Mouse (Mus musculus): Measurements from ENCODE around the gene Olfr549.
A peak's percentile ranks its signal among the peaks of the same experiment; 100 is the strongest.

The Olfr549 gene

GRCm38 (mm10) chr7:102549570-102549969 is at the start of gene Olfr549:
Gene Olfr549, plus strand, starts transcription at chr7:102549870.
- DNase-seq: no peak

- no peak for DNase-seq
Observed at GRCm38 (mm10) chr7:102501986-102502385, 47.7 kb upstream of the Olfr549 start.

- peak; percentile 86 for DNase-seq
Observed at GRCm38 (mm10) chr7:102506848-102507247, 42.8 kb upstream of the Olfr549 start.

- no peak for DNase-seq
Observed at GRCm38 (mm10) chr7:102508066-102508465, 41.6 kb upstream of the Olfr549 start.

GRCm38 (mm10) chr7:102508666-102509065 is 41.0 kb upstream of the Olfr549 start:
- DNase-seq: no peak

GRCm38 (mm10) chr7:102509726-102510125 is 39.9 kb upstream of the Olfr549 start:
- DNase-seq: no peak

- DNase-seq: no peak
Observed at GRCm38 (mm10) chr7:102511927-102512326, 37.7 kb upstream of the Olfr549 start.

- DNase-seq: peak; percentile 85
Observed at GRCm38 (mm10) chr7:102512814-102513435, 36.7 kb upstream of the Olfr549 start.

- DNase-seq: no peak
Observed at GRCm38 (mm10) chr7:102514144-102514543, 35.5 kb upstream of the Olfr549 start.

- DNase-seq: peak; percentile 21
Observed at GRCm38 (mm10) chr7:102516261-102517050, 33.2 kb upstream of the Olfr549 start.

GRCm38 (mm10) chr7:102517051-102517335 is 32.7 kb upstream of the Olfr549 start:
- no peak for DNase-seq

GRCm38 (mm10) chr7:102529052-102529451 is 20.6 kb upstream of the Olfr549 start:
- no peak for DNase-seq

GRCm38 (mm10) chr7:102534449-102534848 is 15.2 kb upstream of the Olfr549 start, which contains the start of gene Olfr547:
Gene Olfr547, plus strand, starts transcription at chr7:102534749.
- no peak for DNase-seq

- no peak for DNase-seq
Observed at GRCm38 (mm10) chr7:102540596-102540995, 9.1 kb upstream of the Olfr549 start, which contains the start of gene Olfr548-ps1. Gene Olfr548-ps1, plus strand, starts transcription at chr7:102540896.

GRCm38 (mm10) chr7:102541251-102541650 is 8.4 kb upstream of the Olfr549 start:
- no peak for DNase-seq

GRCm38 (mm10) chr7:102553279-102553678 is 3.6 kb downstream of the Olfr549 start:
- DNase-seq: no peak

GRCm38 (mm10) chr7:102564999-102565997 is 15.6 kb downstream of the Olfr549 start, which contains the start of gene Trim21:
Gene Trim21, minus strand, starts transcription at chr7:102565486.
- peak; percentile 98 for DNase-seq

- DNase-seq: no peak
Observed at GRCm38 (mm10) chr7:102566219-102566618, 16.5 kb downstream of the Olfr549 start.

GRCm38 (mm10) chr7:102571142-102571541 is 21.5 kb downstream of the Olfr549 start, which contains the start of gene Olfr550:
Gene Olfr550, plus strand, starts transcription at chr7:102571442.
- DNase-seq: no peak

- no peak for DNase-seq
Observed at GRCm38 (mm10) chr7:102573174-102573830, 23.6 kb downstream of the Olfr549 start.

- DNase-seq: no peak
Observed at GRCm38 (mm10) chr7:102575998-102576397, 26.3 kb downstream of the Olfr549 start.

- no peak for DNase-seq
Observed at GRCm38 (mm10) chr7:102591786-102592185, 42.1 kb downstream of the Olfr549 start, which contains the start of gene Olfr551. Gene Olfr551, minus strand, starts transcription at chr7:102591886.
